Mouse (Mus musculus): ENCODE measurements at regions not wholly inside any gene's neighbourhood (a gene's known extent, or its start where the extent isn't known, plus 50 kb on each side); places are given as distances from the start of the nearest gene placed in this dataset.

DNA sequence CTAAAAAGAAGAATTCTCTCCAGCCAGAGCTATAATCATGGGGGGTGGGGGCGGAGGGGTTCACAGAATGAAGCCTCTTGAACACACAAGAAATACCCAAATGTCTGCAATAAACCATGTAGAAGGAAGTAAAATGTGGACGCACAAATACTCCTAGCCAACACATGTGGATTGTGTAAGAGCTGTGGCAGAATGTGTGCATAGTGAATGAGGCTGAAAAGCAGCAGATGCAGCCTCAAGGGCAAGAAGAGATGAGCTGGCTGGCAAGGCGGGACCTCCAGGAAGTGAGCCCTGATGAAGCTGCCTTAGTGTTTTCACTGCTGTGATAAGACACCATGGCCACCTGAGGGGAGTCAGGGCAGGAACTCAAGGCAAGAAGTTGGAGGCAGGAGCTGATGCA, 53.3 kb upstream of the Arhgap28 start:
- TF ChIP-seq CTCF (IDR thresholded peaks at IDR 0.05; ENCODE audit: extremely low read depth, insufficient read depth, low read length) (no peak), POLR2A (IDR thresholded peaks at IDR 0.05; ENCODE audit: extremely low read depth, insufficient read depth, low read length) (no peak)

DNA sequence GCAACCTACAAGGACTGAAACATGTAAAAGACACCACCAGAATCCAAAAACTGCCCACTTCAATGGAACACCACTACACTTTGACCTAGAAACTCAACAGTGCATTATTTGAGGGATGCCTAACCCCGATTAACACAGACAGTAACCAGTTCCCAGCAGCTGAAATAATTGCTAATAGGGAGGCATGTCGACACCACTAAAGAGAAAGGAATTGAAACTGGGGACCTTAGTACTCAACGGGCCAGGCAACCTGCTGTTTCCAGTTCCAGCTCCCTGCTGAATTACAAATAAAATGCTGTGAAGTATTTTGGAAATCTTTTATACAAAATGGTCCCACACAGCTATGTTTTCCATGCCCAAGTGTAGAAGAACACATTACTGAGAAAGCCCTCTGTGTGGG, 56.5 kb upstream of the Arhgap28 start:
- no peak overlapping the region for H3K27ac ChIP-seq (ENCODE audit: insufficient read depth, low read length)
- TF ChIP-seq POLR2A (IDR thresholded peaks at IDR 0.05; ENCODE audit: extremely low read depth, insufficient read depth, low read length): no peak
- TF ChIP-seq CTCF (IDR thresholded peaks at IDR 0.05; ENCODE audit: extremely low read depth, insufficient read depth, low read length): no peak
- H3K4me3 ChIP-seq (ENCODE audit: insufficient read depth, low read length): no peak overlapping the region
- no peaks in the 10 kb centered on the region for H3K4me1 ChIP-seq (ENCODE audit: control insufficient read depth, insufficient read depth, low read length)

More for the DNA sequence above, 53.3 kb upstream of the Arhgap28 start:
- Histone ChIP-seq H3K27ac (ENCODE audit: insufficient read depth, low read length) (no peak overlapping the region), H3K4me1 (ENCODE audit: control insufficient read depth, insufficient read depth, low read length) (no peaks in the 10 kb centered on the region), H3K4me3 (ENCODE audit: insufficient read depth, low read length) (no peak overlapping the region)

GRCm38 (mm10) chr17:68065751-68066150, 61.8 kb upstream of the Arhgap28 start:
- Histone ChIP-seq H3K27ac (ENCODE audit: insufficient read depth, low read length) (no peak overlapping the region), H3K4me1 (ENCODE audit: control insufficient read depth, insufficient read depth, low read length) (no peaks in the 10 kb centered on the region), H3K4me3 (ENCODE audit: insufficient read depth, low read length) (no peak overlapping the region)
- TF ChIP-seq POLR2A (IDR thresholded peaks at IDR 0.05; ENCODE audit: extremely low read depth, insufficient read depth, low read length) (no peak), CTCF (IDR thresholded peaks at IDR 0.05; ENCODE audit: extremely low read depth, insufficient read depth, low read length) (no peak)

DNA sequence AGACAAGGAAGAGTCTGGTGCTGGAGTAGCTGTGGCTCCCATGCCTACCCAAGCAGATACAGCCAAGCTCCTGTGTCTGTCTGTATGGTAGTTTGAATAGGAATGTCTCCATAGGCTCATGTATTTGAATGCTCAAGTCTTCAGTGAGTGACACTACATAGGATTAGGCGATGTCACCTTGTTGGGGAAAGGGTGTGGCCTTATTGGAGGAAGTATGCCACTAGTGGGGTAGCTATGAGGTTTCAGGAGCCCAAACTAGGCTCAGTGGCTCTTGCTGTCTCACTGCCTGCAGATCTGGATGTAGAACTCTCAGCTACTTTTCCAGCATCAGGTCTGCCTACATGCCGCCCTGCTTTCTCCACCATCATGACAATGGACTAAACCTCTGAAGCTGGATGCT, 62.3 kb upstream of the Arhgap28 start:
- no peak overlapping the region for H3K4me3 ChIP-seq (ENCODE audit: insufficient read depth, low read length)
- no peaks in the 10 kb centered on the region for H3K4me1 ChIP-seq (ENCODE audit: control insufficient read depth, insufficient read depth, low read length)
- TF ChIP-seq CTCF (IDR thresholded peaks at IDR 0.05; ENCODE audit: extremely low read depth, insufficient read depth, low read length) (no peak), POLR2A (IDR thresholded peaks at IDR 0.05; ENCODE audit: extremely low read depth, insufficient read depth, low read length) (no peak)
- H3K27ac ChIP-seq (ENCODE audit: insufficient read depth, low read length): no peak overlapping the region

- TF ChIP-seq CTCF (IDR thresholded peaks at IDR 0.05; ENCODE audit: extremely low read depth, insufficient read depth, low read length) (no peak), POLR2A (IDR thresholded peaks at IDR 0.05; ENCODE audit: extremely low read depth, insufficient read depth, low read length) (no peak)
- Histone ChIP-seq H3K4me1 (ENCODE audit: control insufficient read depth, insufficient read depth, low read length) (no peaks in the 10 kb centered on the region; the same call in 1 of the 2 replicates), H3K27ac (ENCODE audit: insufficient read depth, low read length) (no peak overlapping the region), H3K4me3 (ENCODE audit: insufficient read depth, low read length) (no peak overlapping the region)
Measured at GRCm38 (mm10) chr17:68069008-68069407, 65.1 kb upstream of the Arhgap28 start.

DNA sequence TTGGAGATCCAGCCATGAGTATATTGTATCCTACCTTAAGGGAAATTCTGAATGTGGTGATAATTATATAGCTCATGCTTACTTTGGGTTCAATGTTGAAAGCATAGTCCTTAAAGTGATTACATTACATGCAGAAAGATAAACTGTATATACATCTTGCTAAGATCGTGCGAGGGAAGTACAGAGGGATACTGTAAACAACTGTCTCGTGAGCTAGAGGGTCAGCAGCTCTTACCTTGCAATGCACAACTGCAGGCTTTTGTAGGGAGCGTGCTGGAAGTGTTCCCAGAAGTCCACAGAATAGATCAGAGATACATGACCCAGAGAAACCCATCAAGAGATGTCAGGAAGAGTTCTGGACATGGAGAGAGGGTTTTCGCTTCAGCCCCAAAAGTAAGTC, 65.6 kb upstream of the Arhgap28 start:
- TF ChIP-seq CTCF (IDR thresholded peaks at IDR 0.05; ENCODE audit: extremely low read depth, insufficient read depth, low read length): no peak
- TF ChIP-seq POLR2A (IDR thresholded peaks at IDR 0.05; ENCODE audit: extremely low read depth, insufficient read depth, low read length): no peak
- Histone ChIP-seq H3K27ac (ENCODE audit: insufficient read depth, low read length) (no peak overlapping the region), H3K4me3 (ENCODE audit: insufficient read depth, low read length) (no peak overlapping the region), H3K4me1 (ENCODE audit: control insufficient read depth, insufficient read depth, low read length) (no peaks in the 10 kb centered on the region; the same call in 1 of the 2 replicates)

GRCm38 (mm10) chr17:68071472-68071871, 67.6 kb upstream of the Arhgap28 start:
- no peak for TF ChIP-seq POLR2A (IDR thresholded peaks at IDR 0.05; ENCODE audit: extremely low read depth, insufficient read depth, low read length)
- no peak for TF ChIP-seq CTCF (IDR thresholded peaks at IDR 0.05; ENCODE audit: extremely low read depth, insufficient read depth, low read length)
- Histone ChIP-seq H3K27ac (ENCODE audit: insufficient read depth, low read length) (no peak overlapping the region), H3K4me3 (ENCODE audit: insufficient read depth, low read length) (no peak overlapping the region)

GRCm38 (mm10) chr17:68075712-68076111, 71.8 kb upstream of the Arhgap28 start:
- H3K4me3 ChIP-seq (ENCODE audit: insufficient read depth, low read length): no peak overlapping the region
- TF ChIP-seq POLR2A (IDR thresholded peaks at IDR 0.05; ENCODE audit: extremely low read depth, insufficient read depth, low read length) (no peak), CTCF (IDR thresholded peaks at IDR 0.05; ENCODE audit: extremely low read depth, insufficient read depth, low read length) (no peak)
- peaks cover 1% of the 10 kb centered on the region; the same call in 1 of the 2 replicates for H3K4me1 ChIP-seq (ENCODE audit: control insufficient read depth, insufficient read depth, low read length)
- no peak overlapping the region for H3K27ac ChIP-seq (ENCODE audit: insufficient read depth, low read length)

More at GRCm38 (mm10) chr17:68071472-68071871, 67.6 kb upstream of the Arhgap28 start:
- peaks cover 1% of the 10 kb centered on the region; the same call in 1 of the 2 replicates for H3K4me1 ChIP-seq (ENCODE audit: control insufficient read depth, insufficient read depth, low read length)

DNA sequence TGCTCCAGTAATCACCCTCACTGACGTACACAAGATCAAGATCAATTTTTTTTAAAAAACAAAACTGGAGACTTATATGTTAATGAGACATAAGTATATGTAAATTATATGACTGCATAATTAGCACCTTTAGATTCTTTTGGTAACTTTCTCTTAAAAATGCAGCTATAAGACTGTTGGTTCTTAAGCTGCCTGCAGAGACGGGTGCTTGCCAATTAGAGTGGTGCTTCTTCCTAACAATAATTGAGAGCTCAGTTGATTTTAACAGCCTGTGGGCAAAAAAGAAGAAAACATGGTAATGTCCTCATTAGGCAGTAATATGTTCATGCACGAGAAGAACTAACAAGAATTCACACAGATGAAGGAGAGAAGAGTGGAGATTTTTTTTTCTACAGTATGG, 74.8 kb upstream of the Arhgap28 start:
- no peak overlapping the region for H3K4me3 ChIP-seq (ENCODE audit: insufficient read depth, low read length)
- 0 out of 2 replicates have a peak, but pooled peaks cover 1% of the 10 kb centered on the region for H3K4me1 ChIP-seq (ENCODE audit: control insufficient read depth, insufficient read depth, low read length)
- H3K27ac ChIP-seq (ENCODE audit: insufficient read depth, low read length): no peak overlapping the region
- no peak for TF ChIP-seq CTCF (IDR thresholded peaks at IDR 0.05; ENCODE audit: extremely low read depth, insufficient read depth, low read length)
- no peak for TF ChIP-seq POLR2A (IDR thresholded peaks at IDR 0.05; ENCODE audit: extremely low read depth, insufficient read depth, low read length)

DNA sequence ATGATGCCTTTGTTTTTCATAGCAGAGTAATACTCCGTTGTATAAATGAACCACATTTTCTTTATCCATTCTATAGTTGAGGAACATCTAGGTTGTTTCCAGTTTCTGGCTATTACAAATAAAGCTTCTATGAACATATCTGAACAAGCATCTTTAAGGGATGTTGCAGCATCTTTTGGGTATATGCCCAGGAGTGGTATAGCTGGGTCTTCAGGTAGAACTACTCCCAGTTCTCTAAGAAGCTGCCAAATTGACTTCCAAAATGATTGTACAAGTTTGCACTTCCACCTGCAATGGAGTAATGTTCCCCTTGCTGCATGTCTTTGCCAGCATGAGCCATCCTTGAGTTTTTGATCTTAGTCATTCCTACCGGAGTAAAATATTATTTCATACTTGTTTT, 80.5 kb upstream of the Arhgap28 start:
- no peaks in the 10 kb centered on the region for H3K4me1 ChIP-seq (ENCODE audit: control insufficient read depth, insufficient read depth, low read length)
- TF ChIP-seq CTCF (IDR thresholded peaks at IDR 0.05; ENCODE audit: extremely low read depth, insufficient read depth, low read length) (no peak), POLR2A (IDR thresholded peaks at IDR 0.05; ENCODE audit: extremely low read depth, insufficient read depth, low read length) (no peak)
- no peak overlapping the region for H3K27ac ChIP-seq (ENCODE audit: insufficient read depth, low read length)
- H3K4me3 ChIP-seq (ENCODE audit: insufficient read depth, low read length): no peak overlapping the region

Measured in cortical plate, adult 2 months (tissue).